8 mouse cellular contexts compared by ENCODE assay signal in the genomic region with DNA sequence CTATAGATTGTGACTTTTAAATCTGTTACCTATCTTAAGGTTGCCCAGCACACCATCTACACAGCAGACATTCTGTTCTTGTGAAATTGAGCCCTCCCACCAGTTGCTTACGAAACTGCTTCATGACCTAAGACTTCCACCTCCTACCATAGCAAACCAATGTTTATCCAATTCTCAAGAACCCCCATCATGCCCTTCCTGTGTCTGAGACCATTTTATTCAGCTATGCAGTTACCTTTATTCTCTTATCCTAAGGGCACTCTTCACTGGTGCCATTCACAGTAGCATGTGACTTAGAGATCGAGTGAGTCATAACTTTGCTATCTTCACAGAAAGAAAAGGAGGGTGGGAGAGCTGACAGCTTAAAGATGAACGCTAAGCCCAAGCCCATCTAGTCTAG. TPM values are rescaled to one million over a fixed set of nuclear protein-coding genes. Genes with fewer than 3 reads are reported as not detected.
A peak's percentile ranks its signal among the peaks of the same experiment; 100 is the strongest.
DNase-seq lines count a peak whose midpoint lies in the region; ATAC-seq and TF ChIP-seq lines count a peak whose summit lies in the region.

No protein-coding gene starts in this region.

- H3K27ac ChIP-seq in heart, postnatal 0 days (ENCODE audit: low read depth), result peak overlapping the region; percentile 99
- H3K27ac ChIP-seq in lung, embryonic 16.5 days (ENCODE audit: low read length), result no peak overlapping the region; the same call in 1 of the 2 replicates
- no peak overlapping the region for H3K27ac ChIP-seq in cerebellum, adult 2 months (ENCODE audit: insufficient read depth, low read length)

- peak overlapping the region; percentile 88 for H3K4me3 ChIP-seq in E14TG2a.4 (replicated peaks; ENCODE audit: low read length)
- H3K4me3 ChIP-seq in heart, postnatal 0 days (ENCODE audit: low read depth, low read length), result peak overlapping the region; percentile 89
- peak overlapping the region; percentile 90 for H3K4me3 ChIP-seq in lung, embryonic 16.5 days (ENCODE audit: low read length)
- H3K4me3 ChIP-seq in cerebellum, adult 2 months (replicated peaks; ENCODE audit: insufficient read depth, low read depth, low read length), result no peak overlapping the region

- peaks cover 8% of the 10 kb centered on the region for H3K27me3 ChIP-seq in E14TG2a.4 (ENCODE audit: insufficient read depth, low read length)
- no peaks in the 10 kb centered on the region for H3K27me3 ChIP-seq in heart, postnatal 0 days (ENCODE audit: control insufficient read depth, insufficient read depth, low read length)
- H3K27me3 ChIP-seq in lung, embryonic 16.5 days (ENCODE audit: control insufficient read depth, insufficient read depth, low read depth, low read length), result no peaks in the 10 kb centered on the region
- no peaks in the 10 kb centered on the region for H3K27me3 ChIP-seq in cerebellum, adult 2 months (ENCODE audit: control insufficient read depth, insufficient read depth, low read length)

- no peak for TF ChIP-seq POLR2A in cerebellum, adult 2 months (IDR thresholded peaks at IDR 0.05; ENCODE audit: borderline replicate concordance, insufficient read depth, low read length)

- peak; percentile 88 for DNase-seq in 416B (ENCODE audit: low read depth)
- DNase-seq in heart, postnatal 0 days (ENCODE audit: low spot score), result no peak
- DNase-seq in frontal cortex, adult 2 months (ENCODE audit: extremely low spot score in 1 of 2, low spot score in 1 of 2), result no peak
- DNase-seq in cerebellum, adult 2 months, result no peak
- DNase-seq in cerebellum, adult 11 months, result no peak
- no peak for DNase-seq in cerebellum, postnatal 25 days

- no peaks in the 10 kb centered on the region for H3K9me3 ChIP-seq in E14TG2a.4 (ENCODE audit: low read length)
- no peaks in the 10 kb centered on the region for H3K9me3 ChIP-seq in heart, postnatal 0 days (replicated peaks; ENCODE audit: control insufficient read depth, low read length)
- no peaks in the 10 kb centered on the region for H3K9me3 ChIP-seq in lung, embryonic 16.5 days (ENCODE audit: control insufficient read depth, low read length)

- no peak for TF ChIP-seq CTCF in E14TG2a.4 (conservative IDR thresholded peaks at IDR 0.05; ENCODE audit: low read length)
- TF ChIP-seq CTCF in heart, postnatal 0 days (IDR thresholded peaks at IDR 0.05; ENCODE audit: low read depth), result no peak
- TF ChIP-seq CTCF in cerebellum, adult 2 months (IDR thresholded peaks at IDR 0.05; ENCODE audit: borderline replicate concordance, insufficient read depth, low read depth, low read length), result no peak

- H3K9ac ChIP-seq in heart, postnatal 0 days (replicated peaks; ENCODE audit: low read depth, low read length), result peak overlapping the region; percentile 96; the same call in 1 of the 2 replicates
- peak overlapping the region; percentile 96 for H3K9ac ChIP-seq in lung, embryonic 16.5 days (ENCODE audit: low read length)

- no peak for TF ChIP-seq EP300 in heart, postnatal 0 days (IDR thresholded peaks at IDR 0.05; ENCODE audit: low read depth)

- no peak for ATAC-seq in heart, postnatal 0 days (ENCODE audit: insufficient read depth, low read depth)
- no peak for ATAC-seq in lung, embryonic 16.5 days (ENCODE audit: low read depth)

- WGBS in heart, postnatal 0 days, result 14% methylated on average over 3 of the region's 3 CpGs
- 10% methylated on average over 3 of the region's 3 CpGs for WGBS in lung, embryonic 16.5 days
- 57% methylated on average over 3 of the region's 3 CpGs for WGBS in cerebellum, adult 2 months

- H3K4me1 ChIP-seq in E14TG2a.4 (replicated peaks; ENCODE audit: low read depth, low read length), result peaks cover 61% of the 10 kb centered on the region
- peaks cover 46% of the 10 kb centered on the region for H3K4me1 ChIP-seq in heart, postnatal 0 days (ENCODE audit: control insufficient read depth, insufficient read depth)
- peaks cover 39% of the 10 kb centered on the region for H3K4me1 ChIP-seq in lung, embryonic 16.5 days (replicated peaks; ENCODE audit: control insufficient read depth, insufficient read depth, low read length)
- H3K4me1 ChIP-seq in cerebellum, adult 2 months (ENCODE audit: control insufficient read depth, insufficient read depth, low read length), result peaks cover 7% of the 10 kb centered on the region

- peaks cover 3% of the 10 kb centered on the region; the same call in 1 of the 2 replicates for H3K36me3 ChIP-seq in E14TG2a.4 (ENCODE audit: insufficient read depth, low read length)
- H3K36me3 ChIP-seq in heart, postnatal 0 days (replicated peaks; ENCODE audit: control insufficient read depth, insufficient read depth, low read length), result 0 out of 2 replicates have a peak, but pooled peaks cover 3% of the 10 kb centered on the region
- H3K36me3 ChIP-seq in lung, embryonic 16.5 days (ENCODE audit: control insufficient read depth, insufficient read depth, low read length), result no peaks in the 10 kb centered on the region

- H3K4me2 ChIP-seq in heart, postnatal 0 days (ENCODE audit: low read depth, low read length), result peak overlapping the region; percentile 80
- peak overlapping the region; percentile 87 for H3K4me2 ChIP-seq in lung, embryonic 16.5 days (ENCODE audit: low read depth, low read length)

RNA-seq across cellular contexts. Expression of gene Zfp609, which starts 1.1 kb away (rescaled TPM):
- total RNA-seq in heart, postnatal 0 days (2014; rRNA removed; ENCODE audit: low replicate concordance), result 7.6 and 8.7 TPM in 2 replicates
- 2.9 and 3.0 TPM in 2 replicates for polyA plus RNA-seq in heart, postnatal 0 days (2015; fragmentation: Nextera tagmentation; extraction: Ambion mirVana)
- polyA plus RNA-seq in lung, embryonic 16.5 days (2015; fragmentation: Nextera tagmentation; extraction: Ambion mirVana), result 4.5 and 4.7 TPM in 2 replicates
- 19.2 and 19.7 TPM in 2 replicates for polyA plus RNA-seq in frontal cortex, adult 2 months (2012; rRNA removed)
- 19.2 and 23.2 TPM in 2 replicates for polyA plus RNA-seq in cerebellum, adult 2 months (2012; rRNA removed)
